Mouse (Mus musculus): ENCODE results near the gene Styk1. TPM values are rescaled to one million over a fixed set of nuclear protein-coding genes. Genes with fewer than 3 reads are reported as not detected.

The Styk1 gene
- polyA plus RNA-seq, 1 experiment, result 1.9 TPM

GRCm38 (mm10) chr6:131276659-131277058 lies 76.7 kb downstream of the Styk1 start:
- TF ChIP-seq CTCF (IDR thresholded peaks at IDR 0.05; ENCODE audit: borderline replicate concordance, extremely low read depth, insufficient read depth, insufficient read length) (no peak), POLR2A (IDR thresholded peaks at IDR 0.05; ENCODE audit: borderline replicate concordance, extremely low read depth, insufficient read depth, insufficient read length, poor library complexity, severe bottlenecking) (no peak)
- DNase-seq (ENCODE audit: low read depth), result no peak

DNA sequence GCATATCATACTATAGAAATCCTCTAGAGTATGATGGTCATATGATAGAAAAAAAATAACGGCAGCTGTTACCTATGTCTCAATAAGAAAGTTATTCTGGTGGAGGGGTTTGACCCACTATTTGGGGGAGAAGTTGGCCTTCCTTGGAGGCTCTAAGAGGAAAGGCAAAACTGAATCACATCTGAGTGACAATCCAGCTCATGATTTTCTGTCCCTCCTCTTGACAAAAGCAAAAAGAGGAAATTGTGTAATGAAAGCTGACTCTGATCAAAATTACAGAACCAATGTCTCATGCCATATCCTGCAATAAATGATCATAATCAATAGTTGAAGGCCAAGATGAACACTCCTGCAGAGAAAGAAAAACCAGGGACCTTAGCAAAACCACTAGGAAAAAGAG lies 81.1 kb downstream of the Styk1 start:
- no peak for DNase-seq (ENCODE audit: low read depth)
- TF ChIP-seq CTCF (IDR thresholded peaks at IDR 0.05; ENCODE audit: borderline replicate concordance, extremely low read depth, insufficient read depth, insufficient read length) (no peak), POLR2A (IDR thresholded peaks at IDR 0.05; ENCODE audit: borderline replicate concordance, extremely low read depth, insufficient read depth, insufficient read length, poor library complexity, severe bottlenecking) (no peak)

DNA sequence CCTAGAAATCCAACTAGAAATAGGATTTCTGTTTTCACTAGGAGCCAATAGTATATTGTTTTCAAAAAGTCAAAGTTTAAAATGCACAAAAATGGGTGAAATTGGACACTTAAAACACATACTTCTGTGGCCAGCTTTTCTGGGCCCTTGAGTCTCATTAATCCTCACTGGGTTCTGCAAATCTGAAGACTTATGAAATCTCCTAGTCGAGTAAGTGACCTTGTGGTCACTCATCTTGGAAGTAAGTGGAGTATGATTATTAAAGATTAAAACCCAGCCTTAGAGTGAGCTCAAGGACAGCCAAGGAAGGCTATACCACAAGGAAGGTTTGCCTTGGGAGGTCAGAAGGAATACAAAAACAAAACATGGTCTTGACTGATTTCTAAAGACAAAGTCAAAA lies 83.1 kb downstream of the Styk1 start:
- TF ChIP-seq POLR2A (IDR thresholded peaks at IDR 0.05; ENCODE audit: borderline replicate concordance, extremely low read depth, insufficient read depth, insufficient read length, poor library complexity, severe bottlenecking) (no peak), CTCF (IDR thresholded peaks at IDR 0.05; ENCODE audit: borderline replicate concordance, extremely low read depth, insufficient read depth, insufficient read length) (no peak)
- no peak for DNase-seq (ENCODE audit: low read depth)

DNA sequence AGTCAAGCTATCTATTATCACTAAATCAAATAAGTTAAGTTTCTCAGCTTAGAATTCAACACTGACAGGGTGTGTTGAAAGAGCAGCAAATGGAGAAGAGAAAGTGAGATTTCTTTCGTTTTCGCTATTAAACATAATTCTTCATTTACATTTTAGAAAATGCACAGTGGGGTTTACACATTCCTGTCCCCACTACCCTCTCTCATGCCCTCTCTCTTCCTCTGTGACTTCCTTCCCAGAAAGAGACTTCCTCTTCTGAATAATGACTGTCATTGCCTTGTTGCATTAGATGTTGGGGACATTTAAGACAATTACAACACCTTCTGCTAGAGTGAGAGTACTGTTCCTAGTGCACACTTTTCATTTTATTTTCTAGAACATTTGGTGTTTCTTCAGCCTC lies 83.8 kb downstream of the Styk1 start:
- DNase-seq (ENCODE audit: low read depth), result no peak
- TF ChIP-seq CTCF (IDR thresholded peaks at IDR 0.05; ENCODE audit: borderline replicate concordance, extremely low read depth, insufficient read depth, insufficient read length) (no peak), POLR2A (IDR thresholded peaks at IDR 0.05; ENCODE audit: borderline replicate concordance, extremely low read depth, insufficient read depth, insufficient read length, poor library complexity, severe bottlenecking) (no peak)

DNA sequence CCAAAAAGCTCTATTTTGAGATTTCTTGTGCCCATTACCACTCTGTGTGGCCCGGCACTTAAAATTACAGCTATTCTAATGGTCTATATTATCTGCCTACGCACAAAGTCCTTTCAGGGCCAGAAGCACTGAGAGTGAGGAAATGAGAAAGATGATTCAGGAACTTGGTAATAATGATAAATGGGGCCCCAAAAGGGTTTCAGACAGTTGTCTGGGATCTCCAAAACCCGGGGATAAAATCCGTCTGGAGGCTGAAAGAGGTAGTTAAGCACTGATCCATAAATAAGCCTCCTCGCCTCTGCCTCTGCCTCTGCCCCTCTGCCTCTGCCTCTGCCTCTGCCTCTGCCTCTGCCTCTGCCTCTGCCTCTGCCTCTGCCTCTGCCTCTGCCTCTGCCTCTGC lies 89.2 kb downstream of the Styk1 start:
- TF ChIP-seq CTCF (IDR thresholded peaks at IDR 0.05; ENCODE audit: borderline replicate concordance, extremely low read depth, insufficient read depth, insufficient read length), result no peak
- TF ChIP-seq POLR2A (IDR thresholded peaks at IDR 0.05; ENCODE audit: borderline replicate concordance, extremely low read depth, insufficient read depth, insufficient read length, poor library complexity, severe bottlenecking), result no peak
- DNase-seq (ENCODE audit: low read depth), result no peak

- DNase-seq (ENCODE audit: low read depth), result no peak
- no peak for TF ChIP-seq POLR2A (IDR thresholded peaks at IDR 0.05; ENCODE audit: borderline replicate concordance, extremely low read depth, insufficient read depth, insufficient read length, poor library complexity, severe bottlenecking)
- TF ChIP-seq CTCF (IDR thresholded peaks at IDR 0.05; ENCODE audit: borderline replicate concordance, extremely low read depth, insufficient read depth, insufficient read length), result no peak
These were observed 90.6 kb downstream of the Styk1 start for GRCm38 (mm10) chr6:131262778-131263177.

GRCm38 (mm10) chr6:131262009-131262408 lies 91.4 kb downstream of the Styk1 start:
- no peak for TF ChIP-seq CTCF (IDR thresholded peaks at IDR 0.05; ENCODE audit: borderline replicate concordance, extremely low read depth, insufficient read depth, insufficient read length)
- TF ChIP-seq POLR2A (IDR thresholded peaks at IDR 0.05; ENCODE audit: borderline replicate concordance, extremely low read depth, insufficient read depth, insufficient read length, poor library complexity, severe bottlenecking), result no peak
- no peak for DNase-seq (ENCODE audit: low read depth)

Other genes with a start within 250 kb of the Styk1 start
- 0.14 and 0.16 TPM in 2 replicates for gene Klra2, start 106.2 kb downstream of the Styk1 start, polyA plus RNA-seq (2012; rRNA removed)
- gene Magohb, start 60.4 kb downstream of the Styk1 start, polyA plus RNA-seq (2012; rRNA removed), result 20.6 and 27.2 TPM in 2 replicates
- gene Ybx3, start 34.9 kb upstream of the Styk1 start, polyA plus RNA-seq (2012; rRNA removed), result 88.6 and 124 TPM in 2 replicates
- not detected in 2 replicates for gene 5430401F13Rik, start 132.8 kb upstream of the Styk1 start, polyA plus RNA-seq (2012; rRNA removed)
- not detected in 2 replicates for gene Gm6619, start 132.8 kb upstream of the Styk1 start, polyA plus RNA-seq (2012; rRNA removed)

Data from brain, embryonic 14.5 days (tissue).